Mouse (Mus musculus) kidney, embryonic 15.5 days (tissue): ENCODE data around the gene Slc51a. TPM values are rescaled to one million over a fixed set of nuclear protein-coding genes. Genes with fewer than 3 reads are reported as not detected.

Experiments
- ATAC-seq: fragments of 200-750 bp; cut with Nextera tagmentation; replicated peaks from 2 replicates; pipeline ENCODE4 v1.8.0; 2017; ENCODE audit warnings: moderate TSS enrichment; ENCODE audit not compliant: low FRiP score
- H3K27ac ChIP-seq: fragments of 300-500 bp; sonication (generic); 2 replicates; pipeline ENCODE4 v1.5.1; 2015; ENCODE audit warnings: mild to moderate bottlenecking, inconsistent platforms
- H3K27me3 ChIP-seq: fragments of 300-500 bp; sonication (generic); 2 replicates; pipeline ENCODE4 v1.6.1; 2015; ENCODE audit warnings: inconsistent platforms
- H3K36me3 ChIP-seq: fragments of 300-500 bp; sonication (generic); 2 replicates; pipeline ENCODE4 v1.6.1; 2015; ENCODE audit warnings: inconsistent platforms
- H3K4me1 ChIP-seq: fragments of 300-500 bp; sonication (generic); 2 replicates; pipeline ENCODE4 v1.6.1; 2015; ENCODE audit warnings: inconsistent platforms
- H3K4me2 ChIP-seq: fragments of 300-500 bp; sonication (generic); 2 replicates; pipeline ENCODE4 v1.6.1; 2015; ENCODE audit warnings: moderate library complexity, mild to moderate bottlenecking, inconsistent platforms
- H3K4me3 ChIP-seq: fragments of 300-500 bp; sonication (generic); replicated peaks from 2 replicates; pipeline ENCODE4 v1.5.1; 2015; ENCODE audit warnings: mild to moderate bottlenecking, inconsistent platforms
- H3K9ac ChIP-seq: fragments of 300-500 bp; sonication (generic); 2 replicates; pipeline ENCODE4 v1.6.1; 2015; ENCODE audit warnings: mild to moderate bottlenecking, inconsistent platforms
- H3K9me3 ChIP-seq: fragments of 300-500 bp; sonication (generic); replicated peaks from 2 replicates; pipeline ENCODE4 v1.6.1; 2016; ENCODE audit warnings: inconsistent platforms
- WGBS: fragments of 180-500 bp; shearing (Covaris S2); methylation state at CpG from one replicate; pipeline ENCODE4 v1.1.7; 2015; ENCODE audit warnings: mixed read lengths; 5-methylcytosine and 5-hydroxymethylcytosine counted together
- polyA plus RNA-seq: library from polyadenylated mRNA; unstranded; fragments of >200 nt; fragmentation: Nextera tagmentation; extraction: Ambion mirVana; gene quantifications from 2 replicates; pipeline ENCODE4 v1.2.1, GENCODE M21; 2015

The Slc51a gene
- polyA plus RNA-seq, 1 experiment from 2014 or later: 2.2 TPM

DNA sequence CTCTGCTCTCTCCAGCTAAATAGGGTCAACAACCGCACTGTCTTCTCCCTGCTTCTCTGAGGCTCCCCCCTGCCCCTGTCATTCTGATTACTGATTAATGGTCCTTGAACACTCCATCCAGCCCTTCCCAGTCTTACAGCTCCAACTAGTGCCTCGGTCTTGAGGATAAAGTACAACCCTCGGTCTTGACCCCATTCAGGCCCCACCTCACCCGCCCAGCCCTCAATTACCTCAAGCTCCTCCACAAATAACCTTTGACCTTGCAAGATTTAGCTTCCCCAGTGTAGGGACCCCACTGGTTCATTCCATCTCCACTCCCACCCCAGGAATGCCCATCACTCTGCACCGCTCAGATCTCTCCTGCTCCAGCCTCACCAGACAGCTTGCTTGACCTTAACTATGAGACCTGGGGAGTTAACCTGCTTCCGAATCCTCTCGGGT is 3.2 kb downstream of the Slc51a start:
- no peaks in the 10 kb centered on the region for H3K36me3 ChIP-seq
- no peaks in the 10 kb centered on the region for H3K27me3 ChIP-seq
- WGBS: 14% methylated on average over 7 of the region's 7 CpGs
- ATAC-seq: peak; percentile 89
- H3K4me3 ChIP-seq: no peak overlapping the region
- H3K4me2 ChIP-seq: no peak overlapping the region
- peaks cover 30% of the 10 kb centered on the region for H3K4me1 ChIP-seq
- H3K9ac ChIP-seq: no peak overlapping the region
- no peaks in the 10 kb centered on the region for H3K9me3 ChIP-seq
- peak overlapping the region; percentile 54; the same call in 1 of the 2 replicates for H3K27ac ChIP-seq

DNA sequence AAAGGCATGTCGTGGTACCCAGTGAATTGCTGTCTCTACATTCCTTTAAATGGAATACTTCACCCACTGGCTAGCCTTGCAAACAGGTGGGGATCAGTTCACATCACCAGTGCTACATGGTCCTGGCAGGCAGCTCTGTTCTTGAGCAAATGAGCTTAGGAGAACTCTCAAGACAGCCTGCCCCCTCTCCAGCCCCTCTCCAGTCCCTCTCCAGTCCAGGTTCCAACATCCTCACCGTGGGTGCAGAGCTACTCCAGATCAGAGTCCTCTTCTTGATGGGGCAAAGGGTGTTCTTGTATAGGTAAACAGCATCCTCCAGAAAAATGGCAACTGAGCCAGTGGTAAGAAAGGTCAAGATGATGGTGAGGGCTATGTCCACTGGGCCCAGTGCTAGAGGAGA is 8.3 kb downstream of the Slc51a start:
- no peak overlapping the region for H3K27ac ChIP-seq
- H3K9me3 ChIP-seq: no peaks in the 10 kb centered on the region
- no peaks in the 10 kb centered on the region for H3K27me3 ChIP-seq
- no peak for ATAC-seq
- no peak overlapping the region for H3K9ac ChIP-seq
- WGBS: 75% methylated on average over 2 of the region's 2 CpGs
- peaks cover 8% of the 10 kb centered on the region for H3K4me1 ChIP-seq
- no peaks in the 10 kb centered on the region for H3K36me3 ChIP-seq
- H3K4me3 ChIP-seq: no peak overlapping the region
- no peak overlapping the region for H3K4me2 ChIP-seq

- Histone ChIP-seq H3K9ac (no peak overlapping the region), H3K4me1 (no peaks in the 10 kb centered on the region), H3K27me3 (no peaks in the 10 kb centered on the region), H3K9me3 (no peaks in the 10 kb centered on the region), H3K4me3 (no peak overlapping the region), H3K4me2 (no peak overlapping the region), H3K36me3 (peaks cover 10% of the 10 kb centered on the region; the same call in 1 of the 2 replicates), H3K27ac (no peak overlapping the region)
- no peak for ATAC-seq
- 83% methylated on average over 6 of the region's 6 CpGs for WGBS
These were observed 10.4 kb downstream of the Slc51a start for GRCm38 (mm10) chr16:32477315-32477714.

DNA sequence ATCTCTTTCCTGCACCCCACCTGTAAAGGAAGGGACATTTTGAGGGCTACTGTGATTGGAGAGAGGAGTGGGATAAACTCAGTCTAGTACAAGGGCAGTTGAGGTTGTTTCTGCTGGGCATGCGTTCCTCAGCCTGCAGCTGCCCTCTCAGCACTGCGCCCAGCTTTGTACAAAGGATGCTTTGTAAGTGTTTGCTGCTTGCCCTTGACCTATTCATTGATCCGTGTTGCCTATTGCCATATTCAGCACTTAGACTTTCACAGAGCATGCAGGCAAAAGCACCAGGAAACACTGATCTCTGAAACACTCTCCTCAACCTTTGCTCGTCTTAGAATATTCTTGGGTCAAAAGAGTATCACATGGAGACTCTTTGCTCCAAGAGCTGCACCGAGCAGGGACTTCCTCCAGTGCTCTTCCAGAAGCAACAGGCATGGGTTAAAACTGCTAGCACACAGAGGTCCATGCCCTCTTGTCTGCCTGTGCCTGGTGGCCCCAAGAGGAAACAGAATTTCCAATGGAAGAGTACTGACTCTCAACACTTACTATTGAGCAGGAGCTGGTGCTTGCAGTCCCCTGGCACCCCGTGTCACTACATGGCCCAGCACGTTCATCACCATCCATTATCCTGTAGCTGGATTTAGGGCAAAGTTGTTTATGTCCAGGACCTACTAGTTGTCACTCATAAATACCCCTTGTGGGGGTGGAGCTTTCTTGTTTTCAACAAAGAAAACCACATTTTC is 15.2 kb downstream of the Slc51a start:
- Histone ChIP-seq H3K9ac (no peak overlapping the region), H3K36me3 (peaks cover 43% of the 10 kb centered on the region), H3K27ac (no peak overlapping the region), H3K9me3 (no peaks in the 10 kb centered on the region), H3K4me2 (no peak overlapping the region), H3K4me3 (no peak overlapping the region), H3K4me1 (no peaks in the 10 kb centered on the region), H3K27me3 (no peaks in the 10 kb centered on the region)
- WGBS: 72% methylated on average over 7 of the region's 7 CpGs
- no peak for ATAC-seq

DNA sequence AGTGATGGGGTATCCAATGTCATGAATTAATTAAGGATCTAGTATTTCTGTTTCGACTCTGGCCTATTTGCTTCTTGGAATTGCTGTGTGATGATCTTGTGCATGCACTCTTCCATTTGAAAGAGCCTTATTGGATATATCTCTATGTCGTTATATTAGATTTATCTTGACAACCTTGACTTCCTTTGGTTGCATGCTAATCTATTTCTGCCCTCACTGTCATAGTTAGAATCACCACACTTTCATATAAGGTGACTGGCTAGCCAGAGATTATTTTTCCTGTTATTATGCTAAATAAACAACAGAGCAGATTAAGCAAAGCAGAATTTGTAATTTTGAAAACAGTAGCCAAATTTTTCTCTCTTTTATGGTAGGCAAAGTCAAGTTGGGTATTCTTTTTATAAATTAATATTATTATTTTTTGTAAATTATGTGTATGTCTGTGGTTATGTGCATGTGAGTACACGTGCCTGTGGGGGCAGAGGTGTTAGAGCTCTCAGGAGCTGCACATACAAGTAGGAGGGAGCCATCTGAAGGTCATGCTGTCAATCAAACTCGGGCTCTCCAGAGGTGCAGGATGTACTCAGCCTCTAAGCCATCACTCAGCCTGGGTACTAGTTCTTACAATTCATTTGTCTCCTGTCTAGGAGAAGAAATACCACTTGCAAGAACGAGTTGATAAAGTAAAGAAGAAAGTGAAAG is 18.1 kb downstream of the Slc51a start:
- WGBS: 71% methylated on average over 5 of the region's 5 CpGs
- no peak for ATAC-seq
- Histone ChIP-seq H3K36me3 (peaks cover 55% of the 10 kb centered on the region), H3K27ac (no peak overlapping the region), H3K4me1 (no peaks in the 10 kb centered on the region), H3K27me3 (no peaks in the 10 kb centered on the region), H3K9me3 (no peaks in the 10 kb centered on the region), H3K9ac (no peak overlapping the region), H3K4me3 (no peak overlapping the region), H3K4me2 (no peak overlapping the region)

GRCm38 (mm10) chr16:32468488-32468887 is 19.2 kb downstream of the Slc51a start:
- Histone ChIP-seq H3K4me3 (no peak overlapping the region), H3K9me3 (no peaks in the 10 kb centered on the region), H3K4me1 (no peaks in the 10 kb centered on the region), H3K4me2 (no peak overlapping the region), H3K36me3 (peaks cover 60% of the 10 kb centered on the region), H3K27me3 (no peaks in the 10 kb centered on the region), H3K9ac (no peak overlapping the region), H3K27ac (no peak overlapping the region)
- WGBS: 82% methylated on average over 3 of the region's 3 CpGs
- ATAC-seq: no peak

GRCm38 (mm10) chr16:32464908-32465307 is 22.8 kb downstream of the Slc51a start:
- 0% methylated on average over 1 of the region's 1 CpGs for WGBS
- no peaks in the 10 kb centered on the region for H3K27me3 ChIP-seq
- no peak overlapping the region for H3K9ac ChIP-seq
- H3K9me3 ChIP-seq: no peaks in the 10 kb centered on the region
- no peak overlapping the region for H3K4me2 ChIP-seq
- peaks cover 50% of the 10 kb centered on the region for H3K36me3 ChIP-seq
- no peak overlapping the region for H3K27ac ChIP-seq
- H3K4me3 ChIP-seq: no peak overlapping the region
- no peak for ATAC-seq
- H3K4me1 ChIP-seq: no peaks in the 10 kb centered on the region

GRCm38 (mm10) chr16:32463426-32463825 is 24.3 kb downstream of the Slc51a start:
- Histone ChIP-seq H3K36me3 (peaks cover 42% of the 10 kb centered on the region; the same call in 1 of the 2 replicates), H3K4me3 (no peak overlapping the region), H3K4me2 (no peak overlapping the region), H3K4me1 (no peaks in the 10 kb centered on the region), H3K27ac (no peak overlapping the region), H3K27me3 (no peaks in the 10 kb centered on the region), H3K9me3 (no peaks in the 10 kb centered on the region), H3K9ac (no peak overlapping the region)
- no peak for ATAC-seq
- 88% methylated on average over 2 of the region's 2 CpGs for WGBS

- H3K4me1 ChIP-seq: no peaks in the 10 kb centered on the region
- 92% methylated on average over 16 of the region's 16 CpGs for WGBS
- H3K9me3 ChIP-seq: no peaks in the 10 kb centered on the region
- H3K27ac ChIP-seq: no peak overlapping the region
- no peak overlapping the region for H3K4me3 ChIP-seq
- no peaks in the 10 kb centered on the region for H3K27me3 ChIP-seq
- no peak for ATAC-seq
- no peak overlapping the region for H3K9ac ChIP-seq
- H3K4me2 ChIP-seq: no peak overlapping the region
- peaks cover 40% of the 10 kb centered on the region; the same call in 1 of the 2 replicates for H3K36me3 ChIP-seq
These were observed 24.7 kb downstream of the Slc51a start for GRCm38 (mm10) chr16:32462950-32463349.

- WGBS: 81% methylated on average over 5 of the region's 5 CpGs
- H3K36me3 ChIP-seq: peaks cover 36% of the 10 kb centered on the region; the same call in 1 of the 2 replicates
- no peaks in the 10 kb centered on the region for H3K4me1 ChIP-seq
- H3K27ac ChIP-seq: no peak overlapping the region
- H3K4me3 ChIP-seq: no peak overlapping the region
- no peak overlapping the region for H3K4me2 ChIP-seq
- no peak for ATAC-seq
- H3K9ac ChIP-seq: no peak overlapping the region
- no peaks in the 10 kb centered on the region for H3K9me3 ChIP-seq
- H3K27me3 ChIP-seq: no peaks in the 10 kb centered on the region
These were observed 26.0 kb downstream of the Slc51a start for GRCm38 (mm10) chr16:32461713-32462112.

DNA sequence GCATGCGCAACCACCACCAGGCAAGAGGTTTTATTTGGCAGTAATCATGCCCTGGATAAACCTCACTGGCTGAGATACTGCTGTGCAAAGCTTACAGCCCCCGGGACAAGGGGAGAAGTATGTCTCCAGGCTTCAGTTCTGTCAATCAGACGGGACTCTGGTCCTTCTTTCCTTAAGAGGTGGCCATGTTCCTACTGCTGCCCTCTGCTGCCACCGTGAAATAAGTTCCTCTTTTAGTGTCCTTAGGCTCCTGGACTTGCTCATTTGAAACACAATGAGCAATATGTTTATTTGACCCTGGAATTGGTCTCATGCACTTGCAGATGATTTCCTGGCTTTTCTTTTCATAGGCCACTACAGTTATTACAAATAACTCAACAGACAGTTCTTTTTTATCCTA is 27.2 kb downstream of the Slc51a start:
- Histone ChIP-seq H3K27ac (no peak overlapping the region), H3K4me1 (no peaks in the 10 kb centered on the region), H3K27me3 (no peaks in the 10 kb centered on the region), H3K9ac (no peak overlapping the region), H3K36me3 (peaks cover 43% of the 10 kb centered on the region), H3K4me2 (no peak overlapping the region), H3K9me3 (no peaks in the 10 kb centered on the region), H3K4me3 (no peak overlapping the region)
- ATAC-seq: no peak
- WGBS: 65% methylated on average over 4 of the region's 4 CpGs

DNA sequence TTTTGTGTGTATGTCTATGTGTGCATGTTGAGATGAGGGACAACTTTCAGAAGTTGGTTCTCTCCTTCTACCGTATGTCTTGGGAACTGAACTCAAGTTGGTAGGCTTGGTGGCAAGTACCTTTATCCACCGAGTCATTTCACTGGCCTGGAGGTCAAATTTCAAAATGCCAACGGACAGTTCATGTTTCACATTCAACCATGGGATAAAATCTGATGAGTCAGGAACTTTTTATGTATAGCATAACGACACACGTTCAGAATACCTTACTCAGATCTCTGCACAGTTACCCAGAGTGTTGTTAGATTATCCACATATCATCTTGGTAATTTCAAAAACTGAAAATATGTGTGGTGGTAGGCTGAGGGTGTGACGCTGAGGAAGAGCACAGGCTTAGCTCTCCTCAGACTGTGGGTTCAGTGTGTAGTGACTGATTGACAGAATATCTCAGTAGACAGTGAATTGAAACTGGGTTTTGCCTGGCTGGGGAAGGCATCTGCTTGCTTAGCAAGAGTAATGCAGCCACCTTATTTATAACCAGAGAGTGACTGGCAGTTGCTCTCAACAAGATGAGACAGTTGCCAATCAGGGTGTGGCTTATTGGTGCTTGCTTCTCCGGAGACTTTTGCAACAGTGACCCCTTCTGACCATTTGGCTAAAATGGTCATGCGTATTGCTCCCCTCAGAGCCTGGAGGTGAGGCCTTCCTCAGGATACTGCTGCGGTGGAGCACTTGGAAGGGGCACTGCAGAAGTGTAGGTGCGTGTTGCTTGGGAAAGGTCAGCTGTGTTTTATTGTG is 29.9 kb downstream of the Slc51a start:
- Histone ChIP-seq H3K4me3 (no peak overlapping the region), H3K36me3 (peaks cover 44% of the 10 kb centered on the region), H3K9ac (no peak overlapping the region), H3K27me3 (no peaks in the 10 kb centered on the region), H3K9me3 (no peaks in the 10 kb centered on the region), H3K4me2 (no peak overlapping the region), H3K4me1 (no peaks in the 10 kb centered on the region), H3K27ac (no peak overlapping the region)
- no peak for ATAC-seq
- WGBS: 56% methylated on average over 10 of the region's 10 CpGs
